Mouse (Mus musculus): ENCODE data around the gene Rfwd3.
"Not testable (repeated sequence)": the region's sequence is repeated elsewhere in the genome, so short reads cannot be mapped to it uniquely, and the experiment has no call there.

Gene Rfwd3

DNA sequence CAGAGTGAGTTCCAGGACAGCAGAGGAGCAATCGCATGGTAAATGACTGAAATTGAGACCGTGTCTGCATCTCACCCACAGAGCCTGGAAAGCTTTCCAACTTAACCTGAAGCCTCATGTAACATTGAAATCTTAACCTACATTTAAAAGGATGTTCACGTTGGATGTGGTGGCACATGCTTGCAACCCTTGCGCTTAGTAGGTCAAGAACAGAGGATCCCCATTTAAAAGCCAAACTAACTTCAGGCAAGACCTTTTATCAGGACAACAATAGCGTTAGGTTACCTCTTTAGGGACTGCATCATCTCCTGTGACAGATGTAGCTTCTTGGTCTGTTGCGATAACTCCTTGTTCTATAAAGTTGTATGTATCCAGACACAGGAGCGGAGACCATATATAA, 9.4 kb downstream of the Rfwd3 start:
- DNase-seq (ENCODE audit: low spot score in 2 of 2) = no peak

DNA sequence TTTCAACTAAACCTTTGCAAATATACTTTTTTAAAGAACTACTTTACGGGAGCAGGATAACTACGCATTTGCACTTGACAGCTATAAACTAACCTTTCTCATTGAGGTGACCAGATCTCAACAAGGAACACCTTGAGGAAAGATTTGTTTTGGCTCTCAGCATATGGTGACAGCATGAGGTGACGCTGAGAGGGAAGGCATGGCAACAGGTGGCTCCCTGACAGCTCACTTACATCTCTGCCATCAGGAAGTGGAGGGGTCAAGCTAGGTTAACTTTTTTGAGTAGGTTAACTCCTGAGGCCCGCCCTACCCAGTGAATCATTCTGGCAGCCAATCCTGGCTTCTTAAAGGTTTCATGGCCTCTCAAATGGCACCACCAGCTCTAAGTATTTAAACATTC, 14.4 kb downstream of the Rfwd3 start:
- DNase-seq (ENCODE audit: low spot score in 2 of 2) = no peak

DNA sequence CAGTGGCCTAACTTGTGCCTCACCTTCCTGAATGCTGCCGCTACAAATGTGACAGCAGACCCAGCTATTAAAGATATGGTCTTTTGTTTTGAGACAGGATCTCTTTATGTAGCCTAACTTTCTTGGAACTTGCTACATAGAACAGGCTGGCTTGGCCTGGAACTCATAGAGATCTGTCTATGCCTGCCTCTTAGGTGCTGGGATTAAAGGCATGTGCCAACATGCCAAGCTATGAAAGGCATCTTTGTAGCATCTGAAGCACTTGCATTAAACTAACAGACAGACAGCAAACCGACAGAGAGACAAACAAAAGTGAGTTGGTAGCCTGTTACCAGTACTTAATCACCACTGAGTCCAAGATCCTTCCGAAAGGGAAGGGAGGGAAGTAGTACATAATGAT, 17.9 kb downstream of the Rfwd3 start:
- DNase-seq (ENCODE audit: low spot score in 2 of 2) = no peak

DNA sequence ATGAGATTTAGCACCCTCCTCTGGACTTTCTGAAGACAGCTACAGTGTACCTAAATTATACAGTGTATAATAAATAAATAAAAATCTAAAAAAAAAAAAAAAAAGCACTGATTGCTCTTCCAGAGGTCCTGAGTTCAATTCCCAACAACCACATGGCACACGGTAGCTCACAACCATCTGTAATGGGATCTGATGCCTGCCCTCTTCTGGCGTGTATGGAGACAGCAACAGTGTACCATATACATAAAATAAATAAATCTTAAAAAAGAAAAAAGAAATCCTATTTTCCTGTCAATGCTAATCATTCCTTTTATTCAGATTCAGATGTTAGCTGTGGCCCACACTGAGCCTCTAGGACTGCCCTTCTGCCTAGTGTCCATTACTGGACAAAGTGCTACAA, 31.7 kb downstream of the Rfwd3 start:
- no peak for DNase-seq (ENCODE audit: low spot score in 2 of 2)

DNA sequence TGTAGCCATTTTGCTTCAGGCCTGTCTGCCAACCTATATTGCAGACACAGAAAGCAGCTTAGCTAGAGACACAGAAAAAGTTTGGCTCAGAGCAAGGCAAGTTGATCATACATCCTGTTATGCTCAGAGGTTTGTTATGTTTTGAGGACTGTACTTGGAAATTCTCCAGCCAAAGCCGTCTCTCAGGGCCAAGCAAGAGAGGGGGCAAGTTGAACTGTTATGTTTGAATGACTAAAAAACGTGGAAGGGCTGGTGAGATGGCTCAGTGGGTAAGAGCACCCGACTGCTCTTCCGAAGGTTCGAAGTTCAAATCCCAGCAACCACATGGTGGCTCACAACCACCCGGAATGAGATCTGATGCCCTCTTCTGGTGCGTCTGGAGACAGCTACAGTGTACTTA, 33.9 kb downstream of the Rfwd3 start:
- DNase-seq (ENCODE audit: low spot score in 2 of 2) = not testable (repeated sequence)

DNA sequence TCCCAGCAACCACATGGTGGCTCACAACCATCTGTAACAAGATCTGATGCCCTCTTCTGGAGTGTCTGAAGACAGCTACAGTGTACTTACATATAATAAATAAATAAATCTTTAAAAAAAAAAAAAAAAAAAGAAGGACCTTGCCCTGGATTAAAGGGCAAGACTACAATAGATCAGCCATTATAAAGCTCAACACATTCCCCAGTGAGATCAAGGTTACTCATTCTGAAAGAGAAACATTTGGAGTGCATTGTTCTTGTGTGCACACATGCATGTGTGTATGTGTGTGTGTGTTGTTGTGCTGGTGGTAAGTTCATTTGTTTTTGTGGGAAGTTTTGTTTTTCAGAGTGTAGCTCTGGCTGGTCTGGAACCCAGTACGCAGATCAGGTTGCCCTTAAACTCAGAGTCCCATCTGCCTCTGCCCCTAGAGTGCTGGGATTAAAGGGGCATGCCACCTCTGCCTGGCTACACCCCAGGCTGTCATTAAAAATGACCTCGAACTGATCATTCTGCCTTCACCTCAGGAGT, 35.3 kb downstream of the Rfwd3 start:
- DNase-seq (ENCODE audit: low spot score in 2 of 2) = no peak

DNA sequence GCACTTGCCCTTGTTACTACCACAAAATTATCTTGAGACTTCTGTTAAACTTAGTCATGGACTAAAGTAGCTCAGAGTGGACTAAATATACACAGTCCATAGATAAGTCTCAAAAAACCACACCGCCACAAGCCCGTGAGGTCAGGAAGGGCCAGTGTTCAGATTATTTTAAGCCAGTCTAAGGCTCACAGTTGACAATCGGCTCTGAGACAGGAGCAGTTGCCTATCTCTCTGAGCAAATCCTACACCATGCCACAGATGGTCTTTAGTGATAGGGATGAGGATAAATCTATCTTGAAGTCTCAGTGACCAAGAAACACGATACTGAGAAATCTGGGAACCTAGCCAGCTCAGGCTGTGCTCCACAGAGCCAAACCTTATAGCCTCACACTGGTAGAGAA, 38.0 kb downstream of the Rfwd3 start:
- no peak for DNase-seq (ENCODE audit: low spot score in 2 of 2)

DNA sequence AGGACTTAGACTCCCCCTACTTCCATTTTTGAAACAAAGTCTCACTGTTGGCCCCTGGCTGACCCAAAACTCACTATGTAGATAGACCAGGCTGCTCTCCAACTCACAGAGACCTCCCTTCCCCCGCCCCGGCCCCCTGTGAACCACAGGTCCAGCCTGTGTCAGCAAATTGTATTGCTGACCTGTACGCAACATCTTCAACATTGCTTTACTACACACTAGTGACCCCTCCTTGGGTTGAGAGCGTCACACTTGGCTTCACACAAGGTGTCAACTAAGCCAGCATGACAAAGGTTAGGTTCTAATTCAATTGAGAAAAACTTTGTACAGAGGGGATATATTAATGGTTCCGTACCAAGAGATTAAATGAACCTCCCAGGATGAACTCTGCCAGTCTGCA, 39.8 kb downstream of the Rfwd3 start:
- DNase-seq (ENCODE audit: low spot score in 2 of 2) = no peak

DNA sequence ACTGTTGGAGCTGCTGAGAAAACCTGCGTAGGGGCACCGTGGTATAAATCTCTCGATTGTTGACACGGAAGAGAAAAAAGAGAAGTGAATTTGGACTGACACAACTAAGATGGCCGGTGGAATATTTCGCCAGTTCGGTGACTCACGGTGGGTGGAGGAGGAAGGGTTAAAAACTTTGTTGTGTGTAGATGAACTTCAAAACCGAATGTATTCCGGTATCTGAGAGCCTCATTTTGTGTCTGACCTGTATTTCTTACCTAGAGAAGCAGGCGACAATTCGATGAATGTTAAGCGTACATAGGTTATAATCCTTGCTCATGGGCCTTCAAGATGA, 40.6 kb downstream of the Rfwd3 start:
- DNase-seq (ENCODE audit: low spot score in 2 of 2) = no peak

DNA sequence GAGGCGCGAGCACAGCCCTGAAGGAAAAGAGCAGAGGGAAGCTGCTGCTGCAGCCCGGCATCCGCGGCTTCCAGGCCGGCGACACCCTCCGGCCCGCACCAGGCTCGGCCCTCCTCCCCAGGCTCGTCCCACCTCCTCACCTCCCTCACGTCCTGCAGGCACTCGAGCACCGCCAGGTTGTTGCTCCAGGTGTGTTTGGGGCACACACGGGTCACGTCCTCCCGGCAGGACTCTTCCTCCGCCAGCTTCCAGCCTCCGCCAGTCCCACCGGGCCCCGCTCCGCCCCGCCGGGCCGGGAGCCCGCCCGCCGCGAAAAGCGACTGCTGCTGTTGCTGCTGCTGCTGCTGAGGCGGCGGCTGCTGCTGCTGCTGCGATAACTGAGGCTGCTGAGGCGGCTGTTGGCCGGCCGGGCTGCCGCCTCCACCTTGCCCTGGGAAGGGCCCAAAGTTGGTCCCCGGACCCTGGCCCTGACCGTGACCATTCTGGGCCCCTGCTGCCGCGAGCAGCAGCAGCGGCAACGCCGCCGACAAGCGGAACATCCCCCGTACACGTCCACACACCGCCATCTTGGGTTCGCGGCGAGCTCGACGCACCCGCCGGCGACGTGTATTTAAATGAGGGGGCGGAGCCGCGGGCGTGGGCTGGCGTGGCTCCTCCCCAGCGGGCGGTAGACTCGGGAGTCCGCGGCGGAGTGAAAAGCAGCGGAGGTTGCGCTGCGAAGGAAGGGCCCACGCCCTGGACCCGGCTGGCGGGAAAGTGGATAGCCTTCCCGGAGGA, 41.2 kb downstream of the Rfwd3 start, which contains the start of gene Glg1:
Gene Glg1, minus strand, starts transcription at position 586 of the 777 bp plus-strand sequence.
- DNase-seq (ENCODE audit: low spot score in 2 of 2) = peak; percentile 95 to 96

DNA sequence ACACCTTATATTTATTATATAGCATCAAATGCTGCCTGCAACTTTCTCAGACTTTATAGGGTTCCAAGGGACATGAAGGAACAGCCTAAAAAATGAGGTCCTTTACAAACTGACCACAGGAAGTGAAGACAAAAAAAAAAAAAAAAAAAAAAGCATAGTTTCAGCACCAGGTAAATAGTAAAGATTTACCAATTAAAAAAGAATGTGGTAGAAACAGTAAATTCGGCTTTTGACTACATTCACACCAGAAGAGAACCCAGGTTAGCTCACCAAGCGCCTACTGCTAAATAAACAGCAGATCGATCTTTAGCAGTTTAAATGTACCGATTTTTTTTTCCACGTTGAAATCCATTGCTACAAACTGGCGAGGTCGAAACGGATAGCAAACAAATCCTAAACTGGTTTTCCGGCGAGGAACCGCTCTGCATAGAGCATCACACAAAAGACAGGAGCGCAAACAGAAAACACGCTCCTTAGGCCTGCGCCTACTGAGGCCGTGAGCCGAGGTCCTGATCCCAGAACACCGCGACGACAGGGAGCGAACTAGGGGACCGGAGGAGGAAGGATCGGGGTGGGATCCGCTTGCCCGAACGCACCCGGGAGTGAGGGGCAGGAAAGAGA, 41.9 kb downstream of the Rfwd3 start:
- no peak for DNase-seq (ENCODE audit: low spot score in 2 of 2)

DNA sequence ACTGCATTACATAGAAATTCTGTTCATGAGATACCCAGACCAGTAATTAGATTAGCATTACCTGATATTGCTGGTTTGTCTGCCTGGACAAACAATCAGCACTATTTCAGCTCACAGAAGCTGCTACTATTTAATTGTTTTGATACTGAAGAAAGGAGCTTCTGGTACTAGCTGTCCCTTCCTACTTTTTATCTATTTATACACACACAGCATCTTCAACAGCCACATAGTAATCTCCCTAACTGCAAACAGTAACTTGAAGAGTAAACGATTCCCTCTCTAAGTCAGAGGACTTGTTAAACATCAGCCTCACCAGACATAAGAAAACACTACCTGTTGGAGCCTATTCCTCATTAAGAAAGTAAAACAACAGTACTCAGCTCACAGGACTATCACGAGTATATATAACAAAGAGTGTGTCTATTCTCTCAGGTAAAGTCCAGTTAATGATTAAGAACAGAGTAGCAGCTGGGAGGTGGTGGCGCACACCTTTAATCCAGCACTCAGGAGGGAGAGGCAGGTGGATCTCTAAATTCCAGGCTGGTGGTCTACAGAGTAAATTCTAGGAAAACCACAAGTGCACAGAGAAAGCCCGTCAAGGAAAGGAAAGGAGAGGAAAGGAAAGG, 47.4 kb downstream of the Rfwd3 start:
- no peak for DNase-seq (ENCODE audit: low spot score in 2 of 2)

DNA sequence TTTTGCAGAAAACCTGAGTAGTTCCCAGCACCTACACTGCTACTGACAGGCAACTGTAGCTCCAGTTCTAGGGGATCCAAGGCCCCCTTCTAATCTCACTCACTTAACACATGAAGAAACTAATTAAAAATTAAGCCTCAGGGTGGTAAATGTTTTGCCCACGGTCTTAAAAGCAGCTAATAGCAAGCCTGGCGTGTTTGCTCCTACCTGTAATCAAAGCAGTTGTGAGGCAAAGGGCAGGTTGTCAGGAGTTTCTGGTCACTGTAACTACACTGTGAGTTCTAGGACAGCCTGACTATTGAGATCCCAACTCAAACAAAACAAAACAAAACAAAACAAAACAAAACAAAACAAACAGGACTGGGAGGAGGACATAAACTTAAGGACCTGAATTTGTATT, 49.9 kb downstream of the Rfwd3 start:
- DNase-seq (ENCODE audit: low spot score in 2 of 2) = no peak

DNA sequence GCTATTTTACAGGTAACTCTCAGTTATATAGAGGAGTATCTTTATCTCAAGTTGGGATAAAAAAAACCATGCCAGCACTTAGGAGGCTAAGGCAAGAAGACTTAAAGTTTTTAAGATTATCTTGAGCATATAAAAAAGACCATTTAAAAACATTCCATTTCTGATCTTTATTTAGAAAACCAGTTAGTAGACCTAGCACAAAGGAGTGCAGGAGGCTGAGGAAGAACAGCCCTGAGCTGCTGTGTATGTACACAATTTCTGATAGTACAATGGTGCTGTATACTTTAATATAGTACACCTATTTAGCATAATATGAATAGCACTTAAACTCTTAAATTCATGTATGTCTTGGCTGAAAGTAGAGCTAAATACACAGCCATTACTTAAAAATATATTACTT, 51.9 kb downstream of the Rfwd3 start:
- DNase-seq (ENCODE audit: low spot score in 2 of 2) = no peak

DNA sequence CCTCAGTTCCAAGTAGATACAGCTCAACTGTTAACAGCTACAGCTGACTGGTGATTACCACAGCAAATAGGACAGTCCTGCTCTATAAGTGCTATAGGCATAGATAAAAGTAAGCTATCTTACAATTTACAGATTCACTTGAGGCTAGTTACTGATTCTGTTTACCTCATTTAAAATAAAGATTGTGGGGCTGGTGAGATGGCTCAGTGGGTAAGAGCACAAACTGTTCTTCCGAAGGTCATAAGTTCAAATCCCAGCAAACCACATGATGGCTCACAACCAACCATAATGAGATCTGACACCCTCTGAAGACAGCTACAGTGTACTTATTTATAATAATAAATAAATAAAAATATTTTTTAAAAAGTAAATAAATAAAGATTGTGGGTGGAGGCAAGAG, 53.2 kb downstream of the Rfwd3 start:
- not testable (repeated sequence) for DNase-seq (ENCODE audit: low spot score in 2 of 2)

DNA sequence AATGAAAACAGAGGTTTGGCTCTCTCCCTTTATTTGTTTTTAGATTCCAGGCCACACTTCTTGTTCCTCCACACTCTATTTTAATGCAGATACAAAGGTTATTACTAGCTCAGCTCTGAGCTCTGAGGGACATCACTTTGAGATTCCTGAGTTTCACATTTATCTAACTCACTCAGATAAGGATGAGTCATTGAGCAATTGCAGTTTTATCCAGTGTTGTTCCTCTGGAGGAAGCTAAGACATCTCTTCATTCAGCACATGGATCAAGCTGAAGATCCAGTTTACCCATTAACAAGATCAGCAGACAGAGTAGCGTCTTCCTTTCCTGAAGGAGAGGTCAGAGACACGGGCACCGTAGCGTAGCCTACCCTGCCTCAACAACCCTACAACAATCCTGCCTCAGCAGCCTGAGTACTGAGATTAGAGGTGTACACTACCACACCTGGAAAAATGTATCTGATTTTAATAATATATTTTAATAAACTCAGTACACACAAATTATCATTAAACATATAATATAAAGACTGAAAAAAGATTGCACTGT, 53.7 kb downstream of the Rfwd3 start:
- DNase-seq (ENCODE audit: low spot score in 2 of 2) = no peak

DNA sequence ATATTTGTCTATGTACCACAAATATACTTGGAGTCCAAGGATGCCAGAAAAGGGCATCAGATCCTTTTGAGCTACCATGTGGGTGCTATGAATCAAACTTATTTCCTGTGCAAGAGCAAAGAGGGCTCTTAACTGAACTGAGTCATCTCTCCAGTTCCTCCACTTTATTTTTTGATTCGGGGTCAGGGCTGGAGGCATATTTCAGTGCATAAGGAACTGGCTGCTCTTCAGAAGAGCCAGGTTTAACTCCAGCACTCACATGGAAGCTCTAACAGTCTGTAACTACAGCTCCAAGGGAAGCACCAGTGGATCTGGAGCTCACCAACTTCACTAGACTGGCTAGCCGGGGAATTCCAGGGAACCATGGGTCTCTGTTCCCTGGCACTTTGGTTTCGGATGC, 62.7 kb downstream of the Rfwd3 start:
- no peak for DNase-seq (ENCODE audit: low spot score in 2 of 2)

DNA sequence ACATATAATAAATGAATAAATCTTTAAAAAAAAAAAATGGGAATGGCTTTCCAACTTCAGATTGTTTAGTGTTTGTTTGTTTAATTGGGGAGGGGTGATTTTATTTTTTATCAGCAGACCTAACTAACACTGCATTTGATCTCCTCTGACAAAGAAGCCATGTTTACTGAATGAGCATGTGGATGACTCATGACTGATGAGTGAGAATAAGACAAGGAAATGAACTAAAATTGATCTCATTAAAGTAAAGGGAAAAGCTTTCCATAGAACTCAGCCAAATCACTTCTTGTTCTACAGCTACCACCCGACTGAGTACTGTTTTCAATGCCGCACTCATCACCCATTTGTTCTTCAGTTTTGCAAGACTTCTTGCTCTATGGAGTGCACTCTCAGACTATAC, 66.3 kb downstream of the Rfwd3 start:
- DNase-seq (ENCODE audit: low spot score in 2 of 2) = no peak

DNA sequence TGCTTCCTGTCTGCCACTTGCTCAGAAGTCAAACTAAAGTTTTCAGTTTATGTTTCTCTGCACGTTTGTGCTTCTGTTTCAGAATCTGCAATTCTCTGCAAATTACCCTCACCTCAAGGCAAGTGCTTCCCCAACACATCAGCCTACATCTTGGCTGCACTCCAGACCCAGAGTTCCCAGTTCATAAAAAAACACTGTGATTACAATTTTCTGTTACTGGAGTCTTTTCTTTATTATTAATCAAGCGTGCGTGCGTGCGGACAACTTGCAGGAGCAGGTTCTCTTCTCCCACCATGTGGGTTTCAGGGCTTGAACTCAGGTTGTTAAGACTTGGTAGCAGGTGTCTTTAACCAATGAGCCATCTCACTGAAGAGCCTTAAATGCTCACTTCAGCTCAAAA, 75.9 kb downstream of the Rfwd3 start:
- DNase-seq (ENCODE audit: low spot score in 2 of 2) = peak in 1 of 2 experiments; percentile 43
